Mouse (Mus musculus) hindbrain, embryonic 16.5 days (tissue): ENCODE measurements at regions not wholly inside any gene's neighbourhood (a gene's known extent, or its start where the extent isn't known, plus 50 kb on each side); places are given as distances from the start of the nearest gene placed in this dataset.

Source experiments
- ATAC-seq: fragments of 200-750 bp; cut with Nextera tagmentation; 2 replicates; pipeline ENCODE4 v1.8.0; 2017; ENCODE audit warnings: moderate TSS enrichment, moderate library complexity
- H3K27ac ChIP-seq: fragments of 300-500 bp; sonication (generic); 2 replicates; pipeline ENCODE4 v1.5.1; 2014; ENCODE audit warnings: low read depth, mild to moderate bottlenecking, control low read depth, low read length, moderate library complexity
- H3K27me3 ChIP-seq: fragments of 300-500 bp; sonication (generic); replicated peaks from 2 replicates; pipeline ENCODE4 v1.6.1; 2014; ENCODE audit warnings: low read length; ENCODE audit not compliant: control insufficient read depth, insufficient read depth
- H3K36me3 ChIP-seq: fragments of 300-500 bp; sonication (generic); 2 replicates; pipeline ENCODE4 v1.6.1; 2014; ENCODE audit warnings: mild to moderate bottlenecking, low read length, moderate library complexity, mixed read lengths; ENCODE audit not compliant: control insufficient read depth, insufficient read depth
- H3K4me1 ChIP-seq: fragments of 300-500 bp; sonication (generic); 2 replicates; pipeline ENCODE4 v1.6.1; 2014; ENCODE audit warnings: low read depth, low read length; ENCODE audit not compliant: control insufficient read depth, insufficient read depth
- H3K4me2 ChIP-seq: fragments of 300-500 bp; sonication (generic); 2 replicates; pipeline ENCODE4 v1.6.1; 2014; ENCODE audit warnings: mild to moderate bottlenecking, low read length, control low read depth, moderate library complexity
- H3K4me3 ChIP-seq: fragments of 300-500 bp; sonication (generic); 2 replicates; pipeline ENCODE4 v1.5.1; 2014; ENCODE audit warnings: mild to moderate bottlenecking, low read length, control low read depth, moderate library complexity
- H3K9ac ChIP-seq: fragments of 300-500 bp; sonication (generic); 2 replicates; pipeline ENCODE4 v1.6.1; 2014; ENCODE audit warnings: low read depth, mild to moderate bottlenecking, control low read depth, low read length, moderate library complexity
- H3K9me3 ChIP-seq: fragments of 300-500 bp; sonication (generic); 2 replicates; pipeline ENCODE4 v1.6.1; 2014; ENCODE audit warnings: mild to moderate bottlenecking, low read length, moderate library complexity; ENCODE audit not compliant: control insufficient read depth
- WGBS: fragments of 180-500 bp; shearing (Covaris S2); extraction: QIAGEN DNeasy Blood & Tissue Kit; methylation state at CpG from one replicate; pipeline ENCODE4 v1.1.7; 2014; 5-methylcytosine and 5-hydroxymethylcytosine counted together

DNA sequence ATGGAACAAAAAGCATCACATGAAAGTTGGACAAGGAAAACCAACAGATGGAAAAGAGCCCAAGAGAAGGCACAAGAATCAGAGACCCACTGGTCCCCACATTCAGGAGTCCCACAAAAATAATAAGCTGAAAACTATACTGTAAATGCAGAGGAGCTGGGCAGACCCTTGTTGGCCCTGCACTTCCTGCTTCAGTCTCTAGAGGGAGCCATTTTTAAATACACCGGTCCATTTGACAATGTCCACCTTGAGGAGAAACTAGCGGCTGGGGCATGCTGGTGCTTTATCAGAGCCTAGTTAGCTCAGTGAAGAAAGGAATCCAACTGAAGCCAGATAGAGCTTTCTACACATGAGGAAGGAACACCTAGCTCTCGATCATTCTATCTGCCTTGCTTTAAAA is 90.1 kb upstream of the Tmem150c start:
- WGBS, result 57% methylated on average over 3 of the region's 3 CpGs
- no peak overlapping the region for H3K4me3 ChIP-seq

GRCm38 (mm10) chr5:100248611-100249010 is 89.0 kb upstream of the Tmem150c start:
- no peak overlapping the region for H3K9ac ChIP-seq
- 87% methylated on average over 5 of the region's 5 CpGs for WGBS
- H3K9me3 ChIP-seq, result peaks cover 6% of the 10 kb centered on the region
- H3K36me3 ChIP-seq, result no peaks in the 10 kb centered on the region
- H3K27ac ChIP-seq, result no peak overlapping the region
- no peaks in the 10 kb centered on the region for H3K4me1 ChIP-seq
- no peak for ATAC-seq
- no peaks in the 10 kb centered on the region for H3K27me3 ChIP-seq
- H3K4me2 ChIP-seq, result no peak overlapping the region
- no peak overlapping the region for H3K4me3 ChIP-seq

More for the DNA sequence above, 90.1 kb upstream of the Tmem150c start:
- no peak for ATAC-seq
- no peak overlapping the region for H3K27ac ChIP-seq
- H3K4me1 ChIP-seq, result no peaks in the 10 kb centered on the region
- H3K4me2 ChIP-seq, result no peak overlapping the region
- H3K9me3 ChIP-seq, result peaks cover 6% of the 10 kb centered on the region
- no peaks in the 10 kb centered on the region for H3K36me3 ChIP-seq
- H3K9ac ChIP-seq, result no peak overlapping the region
- H3K27me3 ChIP-seq, result no peaks in the 10 kb centered on the region

DNA sequence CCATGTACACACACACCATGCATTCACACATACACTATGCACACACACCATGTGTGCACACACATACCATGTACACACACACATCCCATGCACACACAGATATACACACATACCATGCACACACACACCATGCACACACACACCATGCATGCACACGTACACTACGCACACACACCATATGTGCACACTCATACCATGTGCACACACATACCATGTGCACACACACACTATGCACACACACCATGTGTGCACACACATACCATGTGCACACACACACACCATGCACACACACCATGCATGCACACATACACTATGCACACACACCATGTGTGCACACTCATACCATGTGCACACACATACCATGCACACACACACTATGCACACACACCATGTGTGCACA is 87.1 kb upstream of the Tmem150c start:
- Histone ChIP-seq H3K4me2 (no peak overlapping the region), H3K4me3 (no peak overlapping the region), H3K27ac (no peak overlapping the region), H3K36me3 (no peaks in the 10 kb centered on the region), H3K9ac (no peak overlapping the region), H3K9me3 (peaks cover 6% of the 10 kb centered on the region), H3K4me1 (no peaks in the 10 kb centered on the region), H3K27me3 (no peaks in the 10 kb centered on the region)
- no peak for ATAC-seq
- 96% methylated on average over 2 of the region's 2 CpGs for WGBS

DNA sequence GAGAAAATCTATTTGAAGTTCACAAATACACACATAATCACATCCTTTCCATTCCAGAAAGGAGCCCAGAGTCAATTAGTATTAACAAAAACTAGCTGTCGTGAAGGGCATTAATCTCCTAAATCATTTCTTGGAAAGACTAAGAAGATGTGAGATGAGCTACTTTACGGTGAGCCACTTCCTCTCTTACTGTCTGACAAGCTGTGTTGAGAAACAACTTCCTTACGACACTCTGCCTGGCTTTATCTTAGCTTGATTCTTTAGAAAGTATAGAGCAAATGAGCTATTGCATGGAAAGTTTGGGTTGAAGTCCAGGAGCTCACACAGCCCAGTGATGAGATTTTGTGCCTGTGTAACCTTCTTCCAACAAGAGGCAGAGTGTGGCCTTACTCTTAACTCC is 85.2 kb upstream of the Tmem150c start:
- 79% methylated on average over 3 of the region's 3 CpGs for WGBS
- no peaks in the 10 kb centered on the region for H3K27me3 ChIP-seq
- no peaks in the 10 kb centered on the region for H3K4me1 ChIP-seq
- H3K9me3 ChIP-seq, result peaks cover 5% of the 10 kb centered on the region
- no peak overlapping the region for H3K4me2 ChIP-seq
- H3K4me3 ChIP-seq, result no peak overlapping the region
- no peak for ATAC-seq
- no peak overlapping the region for H3K9ac ChIP-seq
- H3K27ac ChIP-seq, result no peak overlapping the region
- H3K36me3 ChIP-seq, result no peaks in the 10 kb centered on the region

DNA sequence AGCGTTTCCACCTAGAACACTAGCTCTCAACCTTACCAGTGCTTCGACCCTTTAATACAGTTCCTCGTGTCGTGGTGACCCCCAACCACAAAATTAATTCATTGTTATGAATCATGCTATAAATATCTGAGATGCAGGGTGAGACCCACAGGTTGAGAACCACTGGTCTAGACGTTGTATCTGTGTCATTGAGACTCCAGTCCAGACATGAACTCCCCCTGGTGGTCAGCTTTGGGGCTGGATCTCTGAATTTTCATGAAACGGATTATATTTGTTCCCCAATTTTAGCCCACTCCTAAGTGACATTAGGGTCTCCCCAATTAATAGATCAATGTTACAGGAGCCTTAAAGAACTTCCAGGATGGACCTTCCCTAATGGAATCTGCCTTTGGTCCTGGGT is 81.3 kb upstream of the Tmem150c start:
- H3K9ac ChIP-seq, result no peak overlapping the region
- no peaks in the 10 kb centered on the region for H3K36me3 ChIP-seq
- WGBS, result 65% methylated on average over 6 of the region's 6 CpGs
- no peak overlapping the region for H3K4me2 ChIP-seq
- no peaks in the 10 kb centered on the region for H3K4me1 ChIP-seq
- no peaks in the 10 kb centered on the region for H3K27me3 ChIP-seq
- H3K4me3 ChIP-seq, result no peak overlapping the region
- no peak for ATAC-seq
- no peaks in the 10 kb centered on the region for H3K9me3 ChIP-seq
- H3K27ac ChIP-seq, result no peak overlapping the region

- 66% methylated on average over 7 of the region's 7 CpGs for WGBS
These were observed 80.0 kb upstream of the Tmem150c start for GRCm38 (mm10) chr5:100239632-100240031.

DNA sequence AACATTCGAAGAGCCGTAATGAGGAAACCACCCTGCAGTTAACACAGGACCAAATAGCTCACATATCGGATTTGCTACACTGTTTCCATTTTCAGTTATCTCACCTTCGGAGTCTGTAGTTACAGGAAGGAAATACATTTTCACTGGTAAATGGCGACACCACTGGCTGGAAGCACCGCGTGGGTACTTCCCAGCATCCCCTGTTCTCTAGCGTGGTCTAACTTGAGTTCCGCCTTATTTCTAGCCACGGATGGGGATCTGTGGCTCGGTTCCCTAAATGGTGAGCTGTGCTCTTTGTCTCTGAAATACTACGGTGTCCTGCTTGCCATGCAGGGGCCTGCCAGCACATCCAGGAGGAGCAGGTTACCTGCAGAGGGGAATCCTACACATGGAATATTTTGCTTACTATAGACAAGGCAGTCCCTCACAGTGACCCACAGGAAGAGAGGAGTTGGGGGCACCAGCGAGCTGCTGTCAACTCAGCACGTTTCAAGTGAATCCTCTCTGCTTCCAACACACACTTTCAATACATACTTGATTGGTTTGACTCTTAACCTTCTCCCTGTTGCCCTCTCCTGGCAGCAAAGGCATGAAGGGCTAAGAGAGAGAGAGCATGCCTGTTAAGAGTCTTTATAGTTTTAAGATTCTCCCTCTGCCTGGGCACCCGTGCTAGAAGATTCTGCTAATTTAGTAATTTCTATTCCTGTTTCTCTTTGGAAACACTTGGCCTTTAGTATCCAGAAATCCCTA is 78.9 kb upstream of the Tmem150c start:
- Histone ChIP-seq H3K27me3 (no peaks in the 10 kb centered on the region), H3K36me3 (no peaks in the 10 kb centered on the region), H3K4me3 (no peak overlapping the region), H3K9ac (no peak overlapping the region), H3K9me3 (no peaks in the 10 kb centered on the region), H3K27ac (no peak overlapping the region), H3K4me2 (no peak overlapping the region), H3K4me1 (no peaks in the 10 kb centered on the region)
- ATAC-seq, result no peak
- WGBS, result 84% methylated on average over 15 of the region's 15 CpGs

More at GRCm38 (mm10) chr5:100239632-100240031, 80.0 kb upstream of the Tmem150c start:
- Histone ChIP-seq H3K4me3 (no peak overlapping the region), H3K27ac (no peak overlapping the region), H3K9me3 (no peaks in the 10 kb centered on the region), H3K36me3 (no peaks in the 10 kb centered on the region), H3K4me1 (no peaks in the 10 kb centered on the region), H3K9ac (no peak overlapping the region), H3K27me3 (no peaks in the 10 kb centered on the region), H3K4me2 (no peak overlapping the region)
- ATAC-seq, result no peak

- Histone ChIP-seq H3K4me3 (no peak overlapping the region), H3K9me3 (no peaks in the 10 kb centered on the region), H3K36me3 (no peaks in the 10 kb centered on the region), H3K27ac (no peak overlapping the region), H3K27me3 (no peaks in the 10 kb centered on the region), H3K9ac (no peak overlapping the region), H3K4me1 (no peaks in the 10 kb centered on the region), H3K4me2 (no peak overlapping the region)
- no peak for ATAC-seq
- WGBS, result 89% methylated on average over 12 of the region's 12 CpGs
These were observed 78.2 kb upstream of the Tmem150c start for GRCm38 (mm10) chr5:100237674-100238278.

DNA sequence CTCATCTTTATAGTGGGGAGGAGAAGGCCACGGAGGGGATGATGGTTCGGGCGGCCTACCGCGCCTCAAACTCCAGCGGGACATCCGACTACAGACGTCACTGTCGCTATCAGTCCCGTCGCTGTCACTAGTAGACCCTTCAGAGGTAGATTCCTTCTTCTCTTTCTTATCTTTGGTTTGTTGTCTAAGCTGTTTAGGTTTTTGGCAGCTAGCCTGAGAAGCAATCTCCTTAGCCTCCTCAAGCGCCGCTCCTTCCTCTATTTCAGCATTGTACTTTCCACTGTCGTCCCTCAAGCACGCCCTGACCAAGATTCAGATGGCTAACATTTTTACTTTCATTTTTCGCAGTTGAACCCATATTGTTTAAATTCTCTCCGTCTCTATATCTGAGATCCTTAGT is 76.7 kb upstream of the Tmem150c start:
- Histone ChIP-seq H3K4me2 (no peak overlapping the region), H3K9me3 (no peaks in the 10 kb centered on the region), H3K36me3 (no peaks in the 10 kb centered on the region), H3K4me3 (no peak overlapping the region), H3K27me3 (no peaks in the 10 kb centered on the region), H3K9ac (no peak overlapping the region), H3K4me1 (no peaks in the 10 kb centered on the region), H3K27ac (no peak overlapping the region)
- no peak for ATAC-seq
- WGBS, result 93% methylated on average over 17 of the region's 17 CpGs
